Mouse (Mus musculus) neutrophil, adult 65 days (primary cell): Measurements from ENCODE around the gene Trir. TPM values are rescaled to one million over a fixed set of nuclear protein-coding genes. Genes with fewer than 3 reads are reported as not detected.

Source experiments
- total RNA-seq: library from RNA; stranded (reverse); gene quantifications from 2 replicates; pipeline ENCODE4 v1.2.4, GENCODE M21; 2023

The Trir gene
- 154 and 161 TPM in 2 replicates for total RNA-seq

DNA sequence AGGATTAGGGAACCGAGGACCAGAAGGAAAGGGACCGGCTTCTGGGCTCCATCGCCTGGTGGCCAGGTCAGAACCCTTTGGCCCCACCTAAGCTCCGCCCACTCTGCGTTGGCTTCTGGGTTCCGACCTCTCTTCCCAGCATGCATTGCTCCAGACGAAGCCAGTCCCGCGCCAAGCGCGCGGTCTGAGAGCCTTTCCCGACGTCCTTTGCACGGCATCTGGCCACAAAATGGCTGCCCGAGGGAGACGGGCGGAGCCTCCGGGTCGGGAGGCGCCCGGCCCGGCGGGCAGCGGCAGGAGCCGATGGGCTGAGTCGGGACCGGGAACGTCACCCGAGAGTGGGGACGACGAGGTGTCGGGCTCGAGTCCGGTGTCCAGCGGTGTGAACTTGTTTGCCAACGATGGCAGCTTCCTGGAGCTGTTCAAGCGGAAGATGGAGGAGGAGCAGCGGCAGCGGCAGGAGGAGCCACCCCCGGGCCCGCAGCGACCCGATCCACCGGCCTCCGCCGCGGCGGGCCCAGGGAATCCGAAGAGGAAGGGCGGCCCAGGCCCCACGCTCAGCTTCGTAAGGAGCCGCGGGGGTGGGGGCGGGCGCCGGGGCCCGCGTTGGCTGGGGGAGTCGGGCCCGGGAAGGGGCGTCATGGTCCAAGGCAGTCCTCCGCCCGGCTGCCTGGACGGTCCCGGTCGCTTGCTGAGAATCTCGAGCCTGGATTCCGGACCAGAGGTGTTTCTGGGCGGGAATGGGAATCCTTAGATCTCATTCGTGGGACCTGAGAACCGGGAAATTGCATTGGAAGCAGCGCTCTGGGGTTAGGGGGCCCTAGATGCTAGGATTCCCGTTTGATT lies at the start of gene Trir:
TSS of gene Trir (plus strand) at position 154 of the 846 bp plus-strand sequence.

DNA sequence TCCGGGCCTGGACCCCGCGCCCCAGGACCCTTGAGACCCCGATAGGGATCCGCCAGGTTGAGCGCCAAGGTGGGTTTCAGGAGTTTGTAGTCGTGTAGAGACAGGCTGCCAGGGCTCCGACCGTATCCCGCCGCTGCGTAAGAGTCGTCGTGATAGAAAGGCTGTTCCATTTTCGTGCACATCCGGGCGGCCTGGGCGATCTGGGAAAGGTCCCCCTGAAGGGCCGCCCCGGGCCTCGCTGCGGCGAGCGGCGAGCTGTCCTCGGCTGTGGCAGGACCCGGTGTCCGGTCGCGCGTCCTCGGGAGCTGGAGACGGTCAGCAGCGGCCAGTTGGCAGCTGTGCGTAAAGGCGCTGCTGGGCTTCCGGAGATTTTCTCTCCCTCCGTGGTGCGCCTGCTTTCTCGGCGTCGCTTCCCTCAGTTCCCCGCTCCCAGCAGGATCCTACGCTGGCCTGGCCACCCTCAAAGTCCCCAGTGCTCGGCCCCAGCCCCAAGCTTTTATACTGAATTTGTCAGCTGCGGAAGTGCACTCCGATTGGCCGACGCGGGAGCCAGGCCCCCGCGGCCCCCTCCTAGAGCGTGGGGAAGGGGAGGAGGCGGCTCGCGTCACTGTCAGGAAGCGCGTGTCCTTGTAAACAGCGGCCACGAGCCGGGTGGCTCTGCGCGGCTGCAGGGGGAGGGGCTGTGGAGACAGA lies 48.2 kb upstream of the Trir start, which contains the start of gene Junb:
TSS of gene Junb (minus strand) at position 471 of the 693 bp plus-strand sequence.

DNA sequence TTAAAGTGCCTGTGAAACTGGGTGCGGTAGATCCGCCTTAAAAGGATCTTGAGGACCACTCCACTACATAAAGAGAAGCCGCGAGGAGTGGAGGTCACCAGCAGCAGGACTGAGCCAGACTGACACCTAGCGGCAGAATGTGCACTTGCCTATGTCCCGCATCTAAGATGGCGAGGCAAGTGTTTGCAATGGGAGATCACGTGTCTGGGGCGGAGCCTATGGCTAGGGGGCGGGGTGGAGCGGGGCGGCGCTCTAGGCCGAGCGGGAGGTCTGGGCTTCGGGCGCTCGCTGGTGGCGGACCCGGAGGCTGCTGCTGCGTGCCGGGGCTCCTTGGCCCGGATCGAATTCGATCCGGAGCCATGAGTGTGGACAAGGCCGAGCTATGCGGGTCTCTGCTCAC lies 36.3 kb upstream of the Trir start, which contains the start of gene Hook2:
TSS of gene Hook2 (plus strand) at position 255 of the 400 bp plus-strand sequence.

DNA sequence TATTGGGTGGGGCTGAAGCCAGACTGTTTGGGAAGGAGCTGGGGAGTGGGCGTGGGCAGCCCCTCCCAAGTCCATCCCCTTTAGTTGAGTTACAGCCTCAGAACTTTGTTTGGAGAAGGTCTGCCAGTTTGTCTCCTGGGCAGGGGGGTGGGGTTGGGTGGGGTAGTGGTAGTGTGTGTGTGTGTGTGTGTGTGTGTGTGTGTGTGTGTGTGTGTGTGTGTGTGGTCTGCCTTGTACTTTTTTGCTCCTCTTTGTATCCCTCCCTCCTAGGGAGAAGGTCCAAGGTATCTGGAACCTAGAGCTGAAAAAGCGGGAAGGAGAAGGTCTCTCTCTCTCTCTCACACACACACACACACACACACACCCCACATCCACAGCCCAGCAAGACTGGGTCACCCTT lies 12.2 kb upstream of the Trir start, which contains the start of gene Best2:
TSS of gene Best2 (minus strand) at position 101 of the 400 bp plus-strand sequence.

DNA sequence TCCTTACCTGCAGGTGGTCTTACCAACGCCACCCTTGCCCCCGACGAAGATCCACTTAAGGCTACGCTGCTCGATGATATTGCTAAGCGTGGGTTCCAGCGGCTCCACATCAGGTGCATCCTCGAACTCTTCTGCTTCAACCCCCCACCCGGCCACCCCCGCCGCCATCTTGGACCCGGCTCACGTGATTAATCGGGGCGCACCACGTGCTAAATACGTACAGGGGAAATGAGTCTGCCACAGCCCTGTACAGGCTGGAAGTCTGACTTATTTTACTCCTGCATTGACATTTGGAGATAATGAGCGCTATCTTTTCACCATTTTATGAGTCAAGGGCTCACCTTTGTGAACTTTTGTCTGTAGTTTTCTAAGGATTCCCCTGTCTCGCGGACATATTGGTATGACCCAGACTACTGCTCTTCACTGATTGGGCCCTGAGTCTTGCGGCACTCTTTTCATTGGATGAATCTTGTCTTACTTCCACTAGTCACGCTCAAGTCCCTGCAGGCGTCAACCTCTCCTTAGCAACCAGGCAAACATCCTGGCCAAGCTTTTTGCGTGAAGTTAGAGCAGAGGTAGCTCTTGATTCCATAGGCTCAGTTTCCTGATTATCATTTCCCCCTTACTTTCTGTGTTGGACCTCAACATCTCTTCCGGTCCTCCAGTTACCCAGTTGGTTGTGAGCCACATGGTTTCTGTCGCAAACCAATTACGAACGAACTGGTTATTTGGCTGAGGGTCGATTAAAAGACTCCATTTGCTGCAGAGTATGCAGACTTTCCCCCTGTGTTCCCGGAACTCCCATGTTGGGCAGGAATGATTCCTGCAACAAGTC lies 1.3 kb upstream of the Trir start, which contains the start of gene Asna1:
TSS of gene Asna1 (minus strand) at position 184 of the 835 bp plus-strand sequence.

DNA sequence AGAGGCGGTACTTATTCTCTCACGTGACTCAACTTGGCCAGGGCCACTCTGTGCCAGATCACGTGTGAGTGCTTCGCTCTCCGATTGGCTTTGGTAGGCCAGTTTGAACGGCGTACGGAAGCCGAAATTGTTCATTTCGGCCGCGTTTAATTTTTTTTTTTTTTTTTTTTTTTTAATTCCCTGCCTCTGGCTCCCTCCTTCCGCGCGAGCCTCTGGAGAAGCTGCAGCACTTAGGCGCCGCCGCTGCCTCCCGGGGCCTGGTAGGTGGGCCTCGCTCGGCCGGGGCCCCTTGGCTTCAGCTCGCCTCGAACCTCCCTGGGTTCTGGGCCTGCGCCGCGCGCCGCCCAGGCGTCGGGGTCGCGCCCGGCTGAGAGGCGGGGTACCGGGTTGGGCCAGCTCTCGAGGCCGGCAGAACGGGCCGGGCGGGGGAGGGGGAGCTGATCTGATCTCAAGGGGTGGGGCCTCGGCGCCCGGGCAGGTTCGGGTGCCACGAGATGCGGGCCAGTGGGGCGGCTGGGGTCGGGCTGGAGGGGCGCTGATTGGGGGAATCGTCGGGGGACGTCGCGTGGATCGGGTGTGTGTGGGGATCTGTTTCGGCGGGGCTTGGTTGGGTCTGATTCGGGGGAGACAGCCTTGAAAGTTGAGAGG lies 10.2 kb downstream of the Trir start, which contains the start of gene Tnpo2:
TSS of gene Tnpo2 (plus strand) at position 198 of the 648 bp plus-strand sequence.

DNA sequence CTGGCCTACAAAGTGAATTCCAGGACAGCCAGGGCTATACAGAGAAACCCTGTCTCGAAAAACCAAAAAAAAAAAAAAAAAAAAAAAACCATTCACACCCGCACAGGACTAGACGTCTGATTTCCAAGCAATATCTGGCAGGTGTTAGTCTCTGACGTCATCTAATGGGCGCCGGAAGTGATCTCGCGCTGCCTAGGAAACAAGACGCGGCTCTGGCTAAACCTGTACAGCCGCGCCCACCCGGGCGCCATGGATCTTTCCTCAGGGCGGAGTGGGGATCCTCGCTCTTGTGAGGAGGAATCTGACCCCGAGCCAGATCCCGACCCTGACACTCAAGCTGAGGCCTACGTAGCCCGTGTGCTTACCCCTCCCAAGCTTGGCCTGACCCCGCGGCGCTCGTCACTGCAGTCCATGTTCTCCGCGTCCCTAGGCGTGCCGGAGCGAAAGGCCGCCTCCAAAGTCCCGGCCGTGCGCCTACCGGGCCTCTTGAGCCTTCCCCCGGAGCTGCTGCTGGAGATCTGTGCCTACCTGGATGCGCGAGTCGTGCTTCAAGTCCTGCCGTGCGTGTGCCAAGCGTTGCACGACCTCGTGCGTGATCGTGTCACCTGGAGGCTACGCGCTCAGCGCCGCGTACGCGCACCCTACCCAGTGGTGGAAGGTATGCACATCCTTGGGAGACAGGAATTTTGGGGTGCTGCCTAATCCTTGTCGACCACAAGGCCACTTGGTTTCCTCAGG lies 33.4 kb downstream of the Trir start, which contains the start of gene Fbxw9:
TSS of gene Fbxw9 (plus strand) at position 177 of the 738 bp plus-strand sequence.

DNA sequence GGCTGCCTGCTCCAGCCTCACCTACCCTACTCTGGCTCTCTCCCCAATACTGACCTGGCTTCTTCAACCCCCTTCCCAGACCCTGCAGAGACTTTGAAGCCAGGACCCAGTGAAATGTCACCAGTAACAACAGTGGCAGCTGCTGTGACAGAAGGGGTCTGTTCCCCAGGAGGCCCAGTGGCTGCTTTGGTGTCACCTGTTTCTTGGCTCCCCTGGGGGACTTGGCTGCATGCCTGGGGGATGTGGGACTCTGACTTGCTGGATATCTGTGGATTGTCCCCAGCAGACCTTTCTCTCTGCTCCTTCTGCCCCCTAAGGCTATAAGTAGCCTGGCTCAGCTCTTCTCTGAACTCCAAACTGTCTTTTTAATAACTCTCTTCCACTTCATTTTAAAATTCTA lies 41.4 kb downstream of the Trir start, which contains the start of gene Gm5741:
TSS of gene Gm5741 (minus strand) at position 1 of the 400 bp plus-strand sequence.

DNA sequence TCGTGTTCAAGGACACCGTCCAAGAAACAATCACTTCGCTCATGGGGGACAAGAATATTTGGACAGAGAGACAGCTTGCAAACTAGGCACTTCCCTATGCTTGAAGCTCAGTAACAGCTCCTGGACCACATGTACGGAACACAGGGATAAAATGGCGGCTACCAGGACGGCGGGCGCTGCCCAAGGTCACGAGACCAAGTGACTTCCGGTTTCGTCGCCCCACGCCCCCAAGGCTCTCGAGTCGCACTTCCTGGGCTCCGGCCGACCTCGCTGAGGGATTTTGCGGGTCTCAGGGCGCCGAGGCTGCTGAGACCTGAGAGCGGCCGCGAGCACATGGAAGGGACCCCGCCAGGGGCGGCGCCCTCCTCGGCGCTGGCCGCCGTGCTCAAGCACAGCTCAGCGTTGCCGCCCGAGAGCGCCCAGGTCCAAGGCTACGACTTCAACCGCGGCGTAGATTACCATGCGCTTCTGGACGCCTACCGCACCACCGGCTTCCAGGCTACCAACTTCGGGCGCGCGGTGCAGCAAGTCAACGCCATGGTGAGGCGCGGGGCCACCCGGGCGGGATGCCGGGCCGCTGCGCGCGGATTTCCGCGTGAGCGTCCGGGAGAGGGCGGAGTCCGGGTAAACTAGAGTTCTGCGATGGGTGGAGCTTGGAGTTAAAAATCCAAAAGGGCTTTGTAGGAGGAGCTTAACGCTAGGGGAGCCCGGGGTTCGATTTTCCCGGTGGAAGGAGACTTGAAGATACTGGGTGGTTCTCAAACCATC lies 45.1 kb downstream of the Trir start, which contains the start of gene Dhps:
TSS of gene Dhps (plus strand) at position 244 of the 768 bp plus-strand sequence.

Other genes with a start within 250 kb of the Trir start
- 11.2 and 14.3 TPM in 2 replicates for gene Nfix, start 226.5 kb upstream of the Trir start, total RNA-seq
- gene Dand5, start 204.0 kb upstream of the Trir start, total RNA-seq = 0.38 and 1.1 TPM in 2 replicates
- 4.2 and 5.3 TPM in 2 replicates for gene Gadd45gip1, start 195.3 kb upstream of the Trir start, total RNA-seq
- gene Rad23a, start 186.2 kb upstream of the Trir start, total RNA-seq = 23.0 and 25.5 TPM in 2 replicates
- gene Calr, start 179.9 kb upstream of the Trir start, total RNA-seq = 301 and 316 TPM in 2 replicates
- 26.9 and 37.7 TPM in 2 replicates for gene Farsa, start 169.8 kb upstream of the Trir start, total RNA-seq
- gene Syce2, start 154.7 kb upstream of the Trir start, total RNA-seq = 7.3 and 11.1 TPM in 2 replicates
- 5.3 and 5.7 TPM in 2 replicates for gene Gcdh, start 132.9 kb upstream of the Trir start, total RNA-seq
- gene Klf1, start 124.9 kb upstream of the Trir start, total RNA-seq = 1.0 TPM in 1 of 2 replicates, not detected in the other
- 15.4 and 20.9 TPM in 2 replicates for gene Dnase2a, start 118.3 kb upstream of the Trir start, total RNA-seq
- gene Mast1, start 89.5 kb upstream of the Trir start, total RNA-seq = 0.09 and 0.70 TPM in 2 replicates
- gene Rtbdn, start 79.8 kb upstream of the Trir start, total RNA-seq = not detected in 2 replicates
- not detected in 2 replicates for gene Gm49661, start 57.4 kb upstream of the Trir start, total RNA-seq
- 32.5 and 39.5 TPM in 2 replicates for gene Prdx2, start 57.2 kb upstream of the Trir start, total RNA-seq
- 19.9 and 24.8 TPM in 2 replicates for gene Rnaseh2a, start 57.1 kb upstream of the Trir start, total RNA-seq
- 1,149 and 1,207 TPM in 2 replicates for gene Junb, start 48.1 kb upstream of the Trir start, total RNA-seq
- gene Hook2, start 36.2 kb upstream of the Trir start, total RNA-seq = 0.54 and 1.8 TPM in 2 replicates
- gene Best2, start 12.3 kb upstream of the Trir start, total RNA-seq = not detected in 2 replicates
- 53.9 and 55.6 TPM in 2 replicates for gene Asna1, start 1.5 kb upstream of the Trir start, total RNA-seq
- 28.2 and 28.5 TPM in 2 replicates for gene Tnpo2, start 10.1 kb downstream of the Trir start, total RNA-seq
- gene Fbxw9, start 33.2 kb downstream of the Trir start, total RNA-seq = 4.7 and 10.4 TPM in 2 replicates
- not detected in 2 replicates for gene Gm5741, start 41.2 kb downstream of the Trir start, total RNA-seq
- 37.9 and 52.8 TPM in 2 replicates for gene Dhps, start 44.9 kb downstream of the Trir start, total RNA-seq
- gene Wdr83os, start 53.9 kb downstream of the Trir start, total RNA-seq = 28.6 and 31.0 TPM in 2 replicates
- 8.1 and 13.9 TPM in 2 replicates for gene Wdr83, start 54.5 kb downstream of the Trir start, total RNA-seq
- gene Man2b1, start 56.4 kb downstream of the Trir start, total RNA-seq = 289 and 376 TPM in 2 replicates
- not detected in 2 replicates for gene Zfp791, start 96.3 kb downstream of the Trir start, total RNA-seq
- not detected in 2 replicates for gene Cks1brt, start 125.1 kb downstream of the Trir start, total RNA-seq
- not detected in 2 replicates for gene Olfr371, start 199.2 kb downstream of the Trir start, total RNA-seq